Mouse (Mus musculus) thymus, adult 2 months (tissue): ENCODE results near the gene Ryr3.

ENCODE experiments used
- CTCF ChIP-seq: fragments of 200-500 bp; IDR thresholded peaks from 2 replicates; pipeline ENCODE4 v1.5.1; 2012; ENCODE audit warnings: mild to moderate bottlenecking, control low read depth, low read length, moderate library complexity, borderline replicate concordance; ENCODE audit not compliant: control insufficient read depth, poor library complexity, insufficient read depth; ENCODE audit errors: extremely low read depth
- POLR2A ChIP-seq: fragments of 200-500 bp; IDR thresholded peaks from 2 replicates; pipeline ENCODE4 v1.6.1; 2012; ENCODE audit warnings: mild to moderate bottlenecking, low read length, control low read depth, moderate library complexity; ENCODE audit not compliant: control insufficient read depth, poor library complexity, insufficient read depth; ENCODE audit errors: extremely low read depth

GRCm38 (mm10) chr2:112774762-112775161, 442.1 kb downstream of the Ryr3 start:
- peak; percentile 24; the same call in 1 of the 2 replicates for TF ChIP-seq CTCF
- TF ChIP-seq POLR2A = no peak
